Mouse (Mus musculus): ENCODE results near the gene Pdgfb. TPM values are rescaled to one million over a fixed set of nuclear protein-coding genes. Genes with fewer than 3 reads are reported as not detected.

The Pdgfb gene
- total RNA-seq, 2 experiments from 2014 or later: 31.3 to 32.4 TPM

Small RNA genes lying within 50 kb of the gene (microRNA-seq; reads per million reads assigned to microRNA genes)
- gene Mir7213: 0.76 reads per million

Other genes starting within 250 kb of the Pdgfb start
- 10 to 100 TPM; 50.7 to 51.3 TPM for gene Dnal4, start 237.1 kb downstream of the Pdgfb start, total RNA-seq (2021)
- 100 to 1,000 TPM; 800 to 830 TPM for gene Nptxr, start 210.2 kb downstream of the Pdgfb start, total RNA-seq (2021)
- gene Npcd, start 180.7 kb downstream of the Pdgfb start, total RNA-seq (2021): 10 to 100 TPM; 17.3 to 19.1 TPM
- 100 to 1,000 TPM; 412 to 417 TPM for gene Cbx6, start 180.3 kb downstream of the Pdgfb start, total RNA-seq (2021)
- gene Apobec3, start 123.3 kb downstream of the Pdgfb start, total RNA-seq (2021): 1 to 10 TPM; 4.9 to 5.1 TPM
- 10 to 100 TPM; 40.5 to 46.5 TPM for gene Cbx7, start 43.9 kb downstream of the Pdgfb start, total RNA-seq (2021)
- gene Syngr1, start 76.4 kb upstream of the Pdgfb start, total RNA-seq (2021): 100 to 1,000 TPM; 424 to 526 TPM
- gene Rpl3, start 76.9 kb upstream of the Pdgfb start, total RNA-seq (2021): 100 to 1,000 TPM; 416 to 501 TPM
- gene Tab1, start 118.2 kb upstream of the Pdgfb start, total RNA-seq (2021): 10 to 100 TPM; 23.1 to 30.4 TPM
- 100 to 1,000 TPM; 119 to 126 TPM for gene Mgat3, start 158.7 kb upstream of the Pdgfb start, total RNA-seq (2021)
- 10 to 100 TPM; 32.4 to 33.7 TPM for gene Mief1, start 219.0 kb upstream of the Pdgfb start, total RNA-seq (2021)
- gene AC140267.1, start 220.9 kb upstream of the Pdgfb start, total RNA-seq (2021): 10 to 100 TPM; 13.7 to 17.3 TPM
- 100 to 1,000 TPM in 1 of 2 experiments, 10 to 100 TPM in 1; 99.7 to 113 TPM for gene Atf4, start 240.2 kb upstream of the Pdgfb start, total RNA-seq (2021)
- gene Rps19bp1, start 249.3 kb upstream of the Pdgfb start, total RNA-seq (2021): 10 to 100 TPM; 40.9 to 41.1 TPM